Mouse (Mus musculus): ENCODE results near the gene Ulk4.

- no peak for TF ChIP-seq CTCF (IDR thresholded peaks at IDR 0.05; ENCODE audit: extremely low read depth, insufficient read depth, low read length)
- no peak for TF ChIP-seq POLR2A (IDR thresholded peaks at IDR 0.05; ENCODE audit: extremely low read depth, insufficient read depth, low read length)
These were observed 24.3 kb upstream of the Ulk4 start for GRCm38 (mm10) chr9:121301041-121301920.
